Mouse (Mus musculus): ENCODE measurements around the gene Stradb.

DNA sequence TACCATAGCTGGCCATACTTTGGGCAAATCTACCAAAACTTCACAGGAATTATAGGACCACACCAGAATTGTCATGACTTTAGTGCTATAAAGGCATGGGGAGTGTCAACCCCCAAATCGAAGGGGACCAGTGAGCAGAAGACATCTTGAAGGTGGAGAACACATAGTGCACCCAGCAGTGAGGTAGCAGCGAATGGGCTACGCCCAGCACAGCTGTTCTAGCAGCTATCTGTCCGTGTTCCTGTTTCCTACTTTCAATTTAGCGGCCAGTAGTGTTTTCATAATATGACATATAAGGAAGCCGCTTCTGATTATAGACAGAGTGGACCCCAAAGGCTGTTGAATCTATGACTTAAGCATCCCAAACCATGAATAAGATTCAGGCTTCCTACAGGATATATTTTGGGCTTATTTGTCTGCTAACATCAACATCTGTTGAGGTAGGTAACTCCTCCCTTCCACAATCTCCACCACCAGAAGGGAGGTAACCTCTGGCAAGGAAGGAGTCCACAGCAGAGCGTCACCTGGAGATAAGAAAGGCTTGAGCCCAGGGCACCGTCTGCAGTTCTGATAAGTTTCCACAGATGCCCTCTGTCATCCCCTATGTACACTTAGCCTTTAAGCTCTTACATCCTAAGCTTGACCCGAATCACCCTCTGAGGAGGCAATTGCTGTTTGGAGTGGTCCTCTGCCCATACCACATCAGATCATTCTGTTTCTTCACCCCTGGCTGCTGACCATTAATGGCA lies 19.5 kb upstream of the Stradb start:
- no peak for TF ChIP-seq MAFK (IDR thresholded peaks at IDR 0.05; ENCODE audit: insufficient read depth, low read depth, low read length)
- TF ChIP-seq HCFC1 (IDR thresholded peaks at IDR 0.05; ENCODE audit: borderline replicate concordance, insufficient read depth, low read length), result no peak
- no peak for TF ChIP-seq ZC3H11A (IDR thresholded peaks at IDR 0.05; ENCODE audit: borderline replicate concordance, low read depth, low read length)

All from ES-E14 (cell line).